Mouse (Mus musculus) cerebellum, adult 11-12 months (tissue): ENCODE data around the gene Ppp3cb.
A peak's percentile ranks its signal among the peaks of the same experiment; 100 is the strongest.

ENCODE experiments used
- DNase-seq: peaks from one replicate; pipeline ENCODE4 v3.0.0; 2022

Gene Ppp3cb

GRCm38 (mm10) chr14:20479291-20480194, 66.8 kb downstream of the Ppp3cb start, which contains the start of gene Anxa7:
TSS of gene Anxa7 (minus strand) at chr14:20480133.
- DNase-seq, result peak; percentile 80

- DNase-seq, result no peak
Measured at GRCm38 (mm10) chr14:20478801-20479200, 67.6 kb downstream of the Ppp3cb start.

- DNase-seq, result no peak
Measured at GRCm38 (mm10) chr14:20478385-20478784, 68.0 kb downstream of the Ppp3cb start.

- DNase-seq, result no peak
Measured at GRCm38 (mm10) chr14:20477261-20478025, 68.9 kb downstream of the Ppp3cb start.

GRCm38 (mm10) chr14:20460216-20460615, 86.2 kb downstream of the Ppp3cb start:
- DNase-seq, result no peak

- no peak for DNase-seq
Measured at GRCm38 (mm10) chr14:20458378-20458777, 88.0 kb downstream of the Ppp3cb start.

- no peak for DNase-seq
Measured at GRCm38 (mm10) chr14:20452929-20453328, 93.4 kb downstream of the Ppp3cb start.

GRCm38 (mm10) chr14:20451765-20452331, 94.5 kb downstream of the Ppp3cb start, which contains the start of gene Cfap70:
TSS of gene Cfap70 (minus strand) at chr14:20452226.
- DNase-seq, result peak; percentile 3

- DNase-seq, result no peak
Measured at GRCm38 (mm10) chr14:20451302-20451701, 95.1 kb downstream of the Ppp3cb start.
